Mouse (Mus musculus): ENCODE data around the gene Srpr. TPM values are rescaled to one million over a fixed set of nuclear protein-coding genes. Genes with fewer than 3 reads are reported as not detected.

Gene Srpr
- polyA plus RNA-seq, 1 experiment from 2014 or later: 139 TPM

DNA sequence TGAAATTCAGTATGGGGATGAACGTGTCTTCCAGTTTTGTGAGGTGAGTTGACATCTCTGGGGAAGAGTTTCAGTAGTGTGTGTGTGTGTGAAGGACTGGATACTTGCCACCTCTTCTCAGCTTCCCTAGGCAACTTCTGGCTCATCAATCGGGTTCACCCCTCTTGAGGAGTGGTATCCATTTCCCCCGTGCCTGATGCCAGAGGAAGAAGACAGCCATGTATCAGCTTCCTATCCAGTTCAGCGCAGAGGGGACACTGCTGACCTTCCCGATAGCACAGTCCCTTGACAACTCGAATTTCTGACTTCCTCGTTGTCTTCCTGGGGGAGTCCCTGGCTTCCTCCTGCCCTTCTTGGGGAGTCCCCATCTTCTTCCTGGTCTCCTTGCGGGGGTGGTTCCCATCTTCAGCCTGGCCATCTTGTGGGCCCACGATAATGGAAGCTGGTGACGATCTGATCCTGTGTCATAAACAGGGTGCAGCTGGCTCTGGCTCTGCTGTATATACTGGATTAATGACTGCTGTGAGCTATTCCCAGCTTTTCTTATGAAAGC, 12.5 kb upstream of the Srpr start:
- Histone ChIP-seq H3K27ac (no peak overlapping the region), H3K27me3 (ENCODE audit: insufficient read depth, low read length) (no peaks in the 10 kb centered on the region), H3K36me3 (ENCODE audit: insufficient read depth, low read length) (peaks cover 22% of the 10 kb centered on the region), H3K4me3 (replicated peaks; ENCODE audit: low read depth, low read length) (no peak overlapping the region), H3K4me1 (replicated peaks; ENCODE audit: insufficient read depth, low read length) (no peaks in the 10 kb centered on the region), H3K9me3 (replicated peaks; ENCODE audit: low read length) (no peaks in the 10 kb centered on the region), H3K4me2 (ENCODE audit: low read length) (no peak overlapping the region), H3K9ac (ENCODE audit: low read depth, low read length) (no peak overlapping the region)
- WGBS: 76% methylated on average over 10 of the region's 10 CpGs
- DNase-seq (ENCODE audit: low spot score) (no peak), ATAC-seq (replicated peaks; ENCODE audit: low FRiP score, low read depth) (no peak)
- TF ChIP-seq CTCF (IDR thresholded peaks at IDR 0.05; ENCODE audit: low read depth): no peak

DNA sequence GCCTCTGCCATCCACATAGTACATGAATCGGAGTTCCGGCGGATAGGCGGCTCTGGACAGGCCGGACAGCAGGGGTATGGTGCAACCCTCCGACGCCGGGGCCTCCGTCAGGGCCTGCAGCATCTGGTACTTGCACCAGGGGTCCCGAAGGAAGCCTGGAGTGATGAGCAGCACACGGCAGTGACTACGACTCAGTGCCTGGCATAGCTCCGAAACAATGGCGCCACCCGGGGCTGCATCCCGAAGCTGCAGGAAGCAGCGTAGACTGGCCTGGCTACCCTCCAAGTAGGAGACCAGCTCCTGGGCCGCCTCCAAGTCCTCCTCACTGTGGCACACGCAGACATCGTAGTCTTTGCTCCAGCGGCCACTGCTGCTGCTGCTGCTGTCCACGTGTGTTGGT, 11.3 kb upstream of the Srpr start:
- no peaks in the 10 kb centered on the region for H3K9me3 ChIP-seq (replicated peaks; ENCODE audit: low read length)
- H3K27me3 ChIP-seq (ENCODE audit: insufficient read depth, low read length): no peaks in the 10 kb centered on the region
- H3K4me3 ChIP-seq (replicated peaks; ENCODE audit: low read depth, low read length): no peak overlapping the region
- no peak for TF ChIP-seq CTCF (IDR thresholded peaks at IDR 0.05; ENCODE audit: low read depth)
- H3K9ac ChIP-seq (ENCODE audit: low read depth, low read length): no peak overlapping the region
- no peaks in the 10 kb centered on the region for H3K4me1 ChIP-seq (replicated peaks; ENCODE audit: insufficient read depth, low read length)
- DNase-seq (ENCODE audit: low spot score): peak; percentile 11
- ATAC-seq (replicated peaks; ENCODE audit: low FRiP score, low read depth): no peak
- H3K27ac ChIP-seq: no peak overlapping the region
- H3K4me2 ChIP-seq (ENCODE audit: low read length): no peak overlapping the region
- H3K36me3 ChIP-seq (ENCODE audit: insufficient read depth, low read length): peaks cover 22% of the 10 kb centered on the region
- 75% methylated on average over 22 of the region's 22 CpGs for WGBS

DNA sequence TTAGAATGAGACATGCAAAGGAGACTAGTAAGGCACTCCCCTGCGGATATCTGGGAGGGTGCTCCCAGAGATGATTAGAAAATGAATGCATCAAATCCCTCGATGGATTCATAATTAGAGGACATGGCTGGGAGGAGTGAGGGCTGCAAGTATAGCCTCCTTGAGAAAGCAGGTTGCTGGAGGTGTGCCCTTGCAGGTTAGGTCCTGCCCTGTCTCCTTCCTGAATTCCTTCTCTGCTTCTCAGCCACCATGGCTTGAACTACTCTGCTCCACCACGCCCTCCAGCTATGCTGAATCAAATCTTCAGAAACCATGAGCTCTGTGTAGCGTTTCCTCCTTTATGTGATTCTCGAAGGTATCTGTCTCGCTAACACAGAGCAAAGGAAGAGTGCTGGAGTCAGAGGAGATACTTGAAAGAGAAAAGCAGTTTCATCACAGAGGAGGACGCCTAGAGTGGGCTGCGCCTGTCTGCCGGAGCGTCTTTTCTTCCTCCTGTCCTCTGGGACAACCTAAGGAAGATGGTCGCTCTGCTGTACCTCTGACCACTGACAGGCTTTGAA, 6.9 kb upstream of the Srpr start:
- Histone ChIP-seq H3K36me3 (ENCODE audit: insufficient read depth, low read length) (peaks cover 14% of the 10 kb centered on the region), H3K27ac (no peak overlapping the region), H3K4me2 (ENCODE audit: low read length) (no peak overlapping the region), H3K9me3 (replicated peaks; ENCODE audit: low read length) (no peaks in the 10 kb centered on the region), H3K9ac (ENCODE audit: low read depth, low read length) (no peak overlapping the region), H3K27me3 (ENCODE audit: insufficient read depth, low read length) (no peaks in the 10 kb centered on the region), H3K4me3 (replicated peaks; ENCODE audit: low read depth, low read length) (no peak overlapping the region), H3K4me1 (replicated peaks; ENCODE audit: insufficient read depth, low read length) (no peaks in the 10 kb centered on the region)
- 86% methylated on average over 11 of the region's 11 CpGs for WGBS
- ATAC-seq (replicated peaks; ENCODE audit: low FRiP score, low read depth) (no peak), DNase-seq (ENCODE audit: low spot score) (no peak)
- TF ChIP-seq CTCF (IDR thresholded peaks at IDR 0.05; ENCODE audit: low read depth): no peak

DNA sequence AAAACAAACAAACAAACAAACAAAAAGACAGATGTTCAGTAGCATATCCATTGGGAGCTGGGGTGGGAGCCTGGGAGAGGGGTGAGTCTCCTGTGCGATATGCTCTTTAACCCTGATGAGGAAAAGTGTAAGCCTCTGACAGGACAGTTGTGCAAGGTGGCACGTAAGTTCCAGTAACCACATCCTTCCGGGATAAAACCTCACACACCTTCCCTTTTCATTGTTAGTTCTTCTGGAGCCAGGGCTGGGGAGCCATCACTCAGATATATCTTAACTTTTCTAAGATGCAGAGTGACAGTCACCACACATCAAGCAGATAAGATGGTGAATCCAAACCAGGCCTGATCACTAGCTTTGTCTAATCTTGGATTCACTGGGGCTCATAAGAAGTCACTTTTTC, 5.9 kb upstream of the Srpr start:
- Histone ChIP-seq H3K27me3 (ENCODE audit: insufficient read depth, low read length) (no peaks in the 10 kb centered on the region), H3K36me3 (ENCODE audit: insufficient read depth, low read length) (peaks cover 5% of the 10 kb centered on the region; the same call in 1 of the 2 replicates), H3K9ac (ENCODE audit: low read depth, low read length) (no peak overlapping the region), H3K27ac (no peak overlapping the region), H3K4me2 (ENCODE audit: low read length) (no peak overlapping the region), H3K4me3 (replicated peaks; ENCODE audit: low read depth, low read length) (no peak overlapping the region), H3K9me3 (replicated peaks; ENCODE audit: low read length) (no peaks in the 10 kb centered on the region), H3K4me1 (replicated peaks; ENCODE audit: insufficient read depth, low read length) (no peaks in the 10 kb centered on the region)
- TF ChIP-seq CTCF (IDR thresholded peaks at IDR 0.05; ENCODE audit: low read depth): no peak
- WGBS: 91% methylated on average over 3 of the region's 3 CpGs
- ATAC-seq (replicated peaks; ENCODE audit: low FRiP score, low read depth) (no peak), DNase-seq (ENCODE audit: low spot score) (no peak)

DNA sequence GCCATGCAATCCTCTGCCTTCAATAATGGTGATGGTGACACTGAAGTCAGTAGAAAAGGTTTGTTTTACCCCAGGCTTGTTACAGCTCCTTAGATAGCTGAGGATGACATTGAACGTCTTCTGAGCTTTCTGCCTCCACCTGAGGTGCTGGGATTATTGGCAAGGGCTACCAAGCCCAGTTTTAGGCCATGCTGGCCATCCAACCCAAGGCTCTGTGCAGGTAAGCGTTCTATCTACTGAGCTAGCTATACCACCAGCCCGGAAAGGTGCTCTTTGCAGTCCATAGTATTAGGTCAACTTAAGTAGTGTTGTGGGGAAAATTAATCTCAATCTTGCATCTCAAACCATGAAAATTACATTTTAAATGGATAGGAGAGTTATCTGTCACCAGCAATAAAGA, 2.4 kb upstream of the Srpr start:
- Histone ChIP-seq H3K36me3 (ENCODE audit: insufficient read depth, low read length) (no peaks in the 10 kb centered on the region), H3K9me3 (replicated peaks; ENCODE audit: low read length) (no peaks in the 10 kb centered on the region), H3K27ac (no peak overlapping the region), H3K4me2 (ENCODE audit: low read length) (no peak overlapping the region), H3K4me3 (replicated peaks; ENCODE audit: low read depth, low read length) (no peak overlapping the region), H3K9ac (ENCODE audit: low read depth, low read length) (no peak overlapping the region), H3K4me1 (replicated peaks; ENCODE audit: insufficient read depth, low read length) (peaks cover 7% of the 10 kb centered on the region; the same call in 1 of the 2 replicates), H3K27me3 (ENCODE audit: insufficient read depth, low read length) (no peaks in the 10 kb centered on the region)
- no peak for TF ChIP-seq CTCF (IDR thresholded peaks at IDR 0.05; ENCODE audit: low read depth)
- ATAC-seq (replicated peaks; ENCODE audit: low FRiP score, low read depth) (no peak), DNase-seq (ENCODE audit: low spot score) (no peak)
- 96% methylated on average over 3 of the region's 3 CpGs for WGBS

DNA sequence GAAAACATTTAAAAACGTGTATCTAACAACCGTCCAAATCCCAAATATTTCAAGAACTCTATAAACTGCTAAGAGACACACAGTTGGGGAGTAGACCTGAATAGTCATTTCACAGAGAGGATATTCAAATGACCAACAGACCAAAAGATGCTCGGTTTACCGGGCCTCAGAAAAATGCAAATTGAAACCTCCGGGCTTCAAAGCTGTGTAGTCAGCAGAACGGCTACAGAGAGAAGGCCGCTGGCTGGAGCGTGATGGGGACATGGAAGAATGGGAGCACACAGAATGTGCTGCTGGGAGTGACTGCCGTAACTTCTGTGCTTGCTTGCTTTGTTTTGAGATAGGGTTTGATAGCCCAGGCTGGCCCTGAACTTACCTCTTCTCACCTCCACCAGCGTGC, 1.6 kb upstream of the Srpr start:
- H3K4me1 ChIP-seq (replicated peaks; ENCODE audit: insufficient read depth, low read length): peaks cover 7% of the 10 kb centered on the region; the same call in 1 of the 2 replicates
- ATAC-seq (replicated peaks; ENCODE audit: low FRiP score, low read depth) (no peak), DNase-seq (ENCODE audit: low spot score) (no peak)
- no peak overlapping the region for H3K27ac ChIP-seq
- WGBS: 73% methylated on average over 10 of the region's 10 CpGs
- H3K9ac ChIP-seq (ENCODE audit: low read depth, low read length): no peak overlapping the region
- H3K4me2 ChIP-seq (ENCODE audit: low read length): no peak overlapping the region
- TF ChIP-seq CTCF (IDR thresholded peaks at IDR 0.05; ENCODE audit: low read depth): no peak
- H3K36me3 ChIP-seq (ENCODE audit: insufficient read depth, low read length): no peaks in the 10 kb centered on the region
- no peaks in the 10 kb centered on the region for H3K27me3 ChIP-seq (ENCODE audit: insufficient read depth, low read length)
- no peaks in the 10 kb centered on the region for H3K9me3 ChIP-seq (replicated peaks; ENCODE audit: low read length)
- no peak overlapping the region for H3K4me3 ChIP-seq (replicated peaks; ENCODE audit: low read depth, low read length)
